Mouse (Mus musculus): Measurements from ENCODE around the gene Tax1bp1.

Tax1bp1 gene

DNA sequence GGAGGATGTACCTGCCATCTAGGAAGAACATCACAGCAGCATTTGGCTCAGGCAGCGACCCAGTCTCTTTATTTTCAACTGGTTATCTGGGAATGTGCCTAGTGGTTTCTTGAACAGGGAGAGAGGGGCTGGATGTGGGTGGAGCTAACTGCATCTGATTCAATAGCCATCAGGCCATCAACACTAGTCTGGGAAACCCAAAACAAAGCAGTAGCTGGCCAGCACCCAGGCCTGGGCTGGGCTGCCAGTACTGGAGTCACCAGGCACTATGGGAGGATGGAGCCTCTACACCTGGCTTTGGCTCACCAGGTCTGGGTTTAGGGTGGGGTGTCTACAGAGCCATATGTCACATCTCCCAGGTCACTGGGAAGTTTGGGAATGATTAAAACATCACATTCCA is 83.2 kb downstream of the Tax1bp1 start:
- no peak for DNase-seq (ENCODE audit: low read depth, low spot score)

GRCm38 (mm10) chr6:52797252-52797800 is 83.8 kb downstream of the Tax1bp1 start:
- peak; percentile 64 for DNase-seq (ENCODE audit: low read depth, low spot score)

- peak; percentile 48 for DNase-seq (ENCODE audit: low read depth, low spot score)
Measured at GRCm38 (mm10) chr6:52802181-52802580, 88.7 kb downstream of the Tax1bp1 start.

- DNase-seq (ENCODE audit: low read depth, low spot score): no peak
Measured at GRCm38 (mm10) chr6:52805237-52805856, 91.8 kb downstream of the Tax1bp1 start.

Data from forelimb bud, embryonic 11.5 days (tissue).